Mouse (Mus musculus) adrenal gland (tissue): ENCODE data around the gene Ikzf4.
"Not testable (repeated sequence)": the region's sequence is repeated elsewhere in the genome, so short reads cannot be mapped to it uniquely, and the experiment has no call there.

Experiments used
- intact Hi-C: fragments of 180-260 bp; cut with DNase I; formaldehyde crosslinking; loops from one replicate; pipeline ENCODE4 v1.15.1; 2025

Gene Ikzf4

GRCm38 (mm10) chr10:128640891-128641290, 4.9 kb downstream of the Ikzf4 start:
- intact Hi-C loops: no loop called here

- intact Hi-C loops: no loop called here
Measured at GRCm38 (mm10) chr10:128639999-128640398, 5.8 kb downstream of the Ikzf4 start.

GRCm38 (mm10) chr10:128637011-128637410, 8.8 kb downstream of the Ikzf4 start:
- intact Hi-C loops: no loop called here

- intact Hi-C loops: no loop called here
Measured at GRCm38 (mm10) chr10:128636561-128636960, 9.2 kb downstream of the Ikzf4 start.

- intact Hi-C loops: no loop called here
Measured at GRCm38 (mm10) chr10:128635697-128636096, 10.1 kb downstream of the Ikzf4 start.

GRCm38 (mm10) chr10:128631571-128631970, 14.2 kb downstream of the Ikzf4 start:
- intact Hi-C loops: no loop called here

- intact Hi-C loops: not testable (repeated sequence)
Measured at GRCm38 (mm10) chr10:128630306-128630705, 15.5 kb downstream of the Ikzf4 start.

GRCm38 (mm10) chr10:128629746-128630145, 16.0 kb downstream of the Ikzf4 start:
- intact Hi-C loops: loop anchor here (5.0 kb wide), 1 partner anchor 43 kb away; the partner anchor contains the start of gene Suox

GRCm38 (mm10) chr10:128627398-128628317, 18.1 kb downstream of the Ikzf4 start:
- intact Hi-C loops: loop anchor here (5.0 kb wide), 1 partner anchor 45 kb away; the partner anchor contains the start of gene Suox

- intact Hi-C loops: loop anchor here (5.0 kb wide), 1 partner anchor 46 kb away; the partner anchor contains the start of gene Suox
Measured at GRCm38 (mm10) chr10:128626311-128627310, 19.2 kb downstream of the Ikzf4 start, which contains the start of gene Rps26. TSS of gene Rps26 (minus strand) at chr10:128626747.

- intact Hi-C loops: loop anchor here (5.0 kb wide), 1 partner anchor 47 kb away; the partner anchor contains the start of gene Suox
Measured at GRCm38 (mm10) chr10:128625287-128625894, 20.4 kb downstream of the Ikzf4 start.

- intact Hi-C loops: not testable (repeated sequence)
Measured at GRCm38 (mm10) chr10:128623106-128623613, 22.6 kb downstream of the Ikzf4 start.

- intact Hi-C loops: no loop called here
Measured at GRCm38 (mm10) chr10:128622702-128623101, 23.1 kb downstream of the Ikzf4 start.

- intact Hi-C loops: no loop called here
Measured at GRCm38 (mm10) chr10:128621986-128622520, 23.7 kb downstream of the Ikzf4 start.

- intact Hi-C loops: no loop called here
Measured at GRCm38 (mm10) chr10:128620241-128620640, 25.6 kb downstream of the Ikzf4 start.

GRCm38 (mm10) chr10:128619148-128619547, 26.6 kb downstream of the Ikzf4 start:
- intact Hi-C loops: not testable (repeated sequence)

GRCm38 (mm10) chr10:128618570-128618969, 27.2 kb downstream of the Ikzf4 start:
- intact Hi-C loops: no loop called here

GRCm38 (mm10) chr10:128615798-128616448, 29.9 kb downstream of the Ikzf4 start:
- intact Hi-C loops: not testable (repeated sequence)

- intact Hi-C loops: loop anchor here (5.0 kb wide), 1 partner anchor 57 kb away; the partner anchor contains the start of gene Suox
Measured at GRCm38 (mm10) chr10:128614934-128615333, 30.9 kb downstream of the Ikzf4 start.

GRCm38 (mm10) chr10:128613820-128614219, 32.0 kb downstream of the Ikzf4 start:
- intact Hi-C loops: loop anchor here (5.0 kb wide), 1 partner anchor 58 kb away; the partner anchor contains the start of gene Suox
